Mouse (Mus musculus) mammary gland, adult 2 months (tissue): ENCODE data around the gene Stpg2. TPM values are rescaled to one million over a fixed set of nuclear protein-coding genes. Genes with fewer than 3 reads are reported as not detected.

Source experiments
- polyA plus RNA-seq: library from polyadenylated mRNA; depleted of rRNA; stranded (reverse); fragments of >200 nt; gene quantifications from 2 replicates; pipeline ENCODE4 v1.2.3, GENCODE M21; 2012; ENCODE audit warnings: low replicate concordance; rRNA removed

Gene Stpg2
- not detected in 2 replicates for polyA plus RNA-seq

GRCm38 (mm10) chr3:139205444-139205998 lies at the start of gene Stpg2:
TSS of gene Stpg2 (plus strand) at chr3:139205694.

Other genes starting within 250 kb of the Stpg2 start
- gene Rap1gds1, start 130.5 kb upstream of the Stpg2 start, polyA plus RNA-seq = 15.6 and 29.6 TPM in 2 replicates